Mouse (Mus musculus): ENCODE results near the gene Plppr5. TPM values are rescaled to one million over a fixed set of nuclear protein-coding genes. Genes with fewer than 3 reads are reported as not detected.

Plppr5 gene
- polyA plus RNA-seq, 1 experiment from 2014 or later = 5.6 TPM

Other genes with a start within 250 kb of the Plppr5 start
- 0.55 and 0.60 TPM in 2 replicates for gene Plppr4, start 214.0 kb upstream of the Plppr5 start, polyA plus RNA-seq (2016; fragmentation: Nextera tagmentation; extraction: Ambion mirVana)

All from heart, embryonic 12.5 days (tissue).